In genomic region chr7:12479009-12479346, GRCm38 (mm10) we compare ENCODE assay signal across 8 mouse cellular contexts. TPM values are rescaled to one million over a fixed set of nuclear protein-coding genes. Genes with fewer than 3 reads are reported as not detected.
DNase-seq lines count a peak whose midpoint lies in the region; ATAC-seq and TF ChIP-seq lines count a peak whose summit lies in the region.

No protein-coding gene starts in this region.

- peak overlapping the region; percentile 91 for H3K4me3 ChIP-seq in heart, embryonic 15.5 days
- peak overlapping the region; percentile 97 for H3K4me3 ChIP-seq in G1E (ENCODE audit: low read depth, low read length)
- H3K4me3 ChIP-seq in hindbrain, embryonic 10.5 days: peak overlapping the region; percentile 95
- H3K4me3 ChIP-seq in midbrain, embryonic 11.5 days (ENCODE audit: low read depth, low read length): peak overlapping the region; percentile 93

- no peaks in the 10 kb centered on the region for H3K9me3 ChIP-seq in heart, embryonic 15.5 days (replicated peaks)
- H3K9me3 ChIP-seq in G1E (replicated peaks): no peaks in the 10 kb centered on the region
- peaks cover 46% of the 10 kb centered on the region for H3K9me3 ChIP-seq in hindbrain, embryonic 10.5 days
- peaks cover 13% of the 10 kb centered on the region for H3K9me3 ChIP-seq in midbrain, embryonic 11.5 days (ENCODE audit: control insufficient read depth, low read length)

- 2% methylated on average over 8 of the region's 8 CpGs for WGBS in heart, embryonic 15.5 days
- WGBS in hindbrain, embryonic 10.5 days: 2% methylated on average over 8 of the region's 8 CpGs
- WGBS in midbrain, embryonic 11.5 days: 3% methylated on average over 4 of the region's 8 CpGs

- H3K27ac ChIP-seq in heart, embryonic 15.5 days: peak overlapping the region; percentile 94; the same call in 1 of the 2 replicates
- H3K27ac ChIP-seq in hindbrain, embryonic 10.5 days: peak overlapping the region; percentile 98
- no peak overlapping the region for H3K27ac ChIP-seq in midbrain, embryonic 11.5 days (ENCODE audit: low read depth, low read length)

- H3K36me3 ChIP-seq in heart, embryonic 15.5 days: peaks cover 36% of the 10 kb centered on the region
- peaks cover 31% of the 10 kb centered on the region for H3K36me3 ChIP-seq in G1E (replicated peaks)
- peaks cover 44% of the 10 kb centered on the region for H3K36me3 ChIP-seq in hindbrain, embryonic 10.5 days
- peaks cover 34% of the 10 kb centered on the region for H3K36me3 ChIP-seq in midbrain, embryonic 11.5 days (ENCODE audit: control insufficient read depth, insufficient read depth, low read length)

- no peak for TF ChIP-seq CTCF in G1E (IDR thresholded peaks at IDR 0.05; ENCODE audit: low read depth, low read length)

- no peak for ATAC-seq in heart, embryonic 15.5 days (replicated peaks; ENCODE audit: insufficient number of reproducible peaks, insufficient read depth, low FRiP score, low read depth)
- ATAC-seq in G1E (ENCODE audit: extremely low read depth, insufficient number of reproducible peaks, low FRiP score, poor library complexity, severe bottlenecking): no peak
- peak; percentile 15 for ATAC-seq in midbrain, embryonic 11.5 days (ENCODE audit: low FRiP score)
- ATAC-seq in cerebellum, adult (ENCODE audit: insufficient number of reproducible peaks, low FRiP score, low TSS enrichment): no peak

- H3K4me2 ChIP-seq in heart, embryonic 15.5 days: peak overlapping the region; percentile 63
- peak overlapping the region; percentile 55 for H3K4me2 ChIP-seq in midbrain, embryonic 11.5 days

- no peaks in the 10 kb centered on the region for H3K27me3 ChIP-seq in heart, embryonic 15.5 days
- H3K27me3 ChIP-seq in G1E (ENCODE audit: insufficient read depth, low read length): no peaks in the 10 kb centered on the region
- H3K27me3 ChIP-seq in hindbrain, embryonic 10.5 days (ENCODE audit: insufficient read depth, poor library complexity, severe bottlenecking): no peaks in the 10 kb centered on the region
- no peaks in the 10 kb centered on the region for H3K27me3 ChIP-seq in midbrain, embryonic 11.5 days (ENCODE audit: control insufficient read depth, insufficient read depth, low read length)

- DNase-seq in heart, adult 9 months (ENCODE audit: low spot score in 2 of 2): no peak
- DNase-seq in G1E (ENCODE audit: low spot score): no peak
- no peak for DNase-seq in hindbrain, embryonic 10.5 days (ENCODE audit: low spot score)
- peak; percentile 90 for DNase-seq in midbrain, embryonic 11.5 days (ENCODE audit: low spot score, missing footprints)
- no peak for DNase-seq in frontal cortex, postnatal 25 days (ENCODE audit: low spot score in 2 of 2)
- DNase-seq in left cerebral cortex, postnatal 10 days (ENCODE audit: extremely low spot score in 1 of 2, low spot score in 2 of 2): no peak

- intact Hi-C loops in left cerebral cortex, postnatal 10 days (cut with DNase I): loop anchor here (5.0 kb wide), 1 partner anchor 62 kb away; no protein-coding TSS in a partner anchor

- peaks cover 6% of the 10 kb centered on the region; the same call in 1 of the 2 replicates for H3K4me1 ChIP-seq in heart, embryonic 15.5 days (replicated peaks)
- peaks cover 3% of the 10 kb centered on the region; the same call in 1 of the 2 replicates for H3K4me1 ChIP-seq in G1E (ENCODE audit: insufficient read depth, low read depth, low read length)
- no peaks in the 10 kb centered on the region for H3K4me1 ChIP-seq in hindbrain, embryonic 10.5 days (replicated peaks)
- no peaks in the 10 kb centered on the region for H3K4me1 ChIP-seq in midbrain, embryonic 11.5 days (ENCODE audit: control insufficient read depth, insufficient read depth, low read length)

- peak overlapping the region; percentile 94 for H3K9ac ChIP-seq in heart, embryonic 15.5 days
- H3K9ac ChIP-seq in midbrain, embryonic 11.5 days (ENCODE audit: low read length): peak overlapping the region; percentile 97

RNA-seq across cellular contexts. Expression of gene Zfp606, which starts 0.9 kb away (rescaled TPM):
- 13.6 and 14.2 TPM in 2 replicates for polyA plus RNA-seq in heart, embryonic 15.5 days (2015; fragmentation: Nextera tagmentation; extraction: Ambion mirVana)
- total RNA-seq in G1E (2014; fragmentation: Nextera tagmentation) (27.5 and 30.6 TPM in 2 replicates), G1E (2017) (14.6 and 17.4 TPM in 2 replicates)
- 2.3 and 2.9 TPM in 2 replicates for polyA plus RNA-seq in G1E (2012)
- 30.9 and 32.5 TPM in 2 replicates for polyA plus RNA-seq in hindbrain, embryonic 10.5 days (2016; fragmentation: Nextera tagmentation; extraction: Ambion mirVana)
- 51.1 and 63.8 TPM in 2 replicates for polyA plus RNA-seq in midbrain, embryonic 11.5 days (2014; fragmentation: Nextera tagmentation; extraction: Ambion mirVana)
- 10 to 100 TPM; 14.1 to 15.5 TPM for total RNA-seq in left cerebral cortex, postnatal 10 days (2021)

RNA-seq across cellular contexts. Expression of gene 2900092C05Rik, which starts 33.3 kb away (rescaled TPM):
- polyA plus RNA-seq in heart, embryonic 15.5 days (2015; fragmentation: Nextera tagmentation; extraction: Ambion mirVana): not detected in 2 replicates
- total RNA-seq in G1E (2014; fragmentation: Nextera tagmentation): not detected in 2 replicates
- total RNA-seq in G1E (2017): not detected in 2 replicates
- polyA plus RNA-seq in G1E (2012): not detected in 2 replicates
- polyA plus RNA-seq in hindbrain, embryonic 10.5 days (2016; fragmentation: Nextera tagmentation; extraction: Ambion mirVana): not detected in 2 replicates
- not detected in 2 replicates for polyA plus RNA-seq in midbrain, embryonic 11.5 days (2014; fragmentation: Nextera tagmentation; extraction: Ambion mirVana)
- not detected for total RNA-seq in left cerebral cortex, postnatal 10 days (2021)

RNA-seq across cellular contexts. Expression of gene Zfp551, which starts 56.4 kb away (rescaled TPM):
- polyA plus RNA-seq in heart, embryonic 15.5 days (2015; fragmentation: Nextera tagmentation; extraction: Ambion mirVana): 2.2 and 2.7 TPM in 2 replicates
- total RNA-seq in G1E (2014; fragmentation: Nextera tagmentation) (1.7 and 3.5 TPM in 2 replicates), G1E (2017) (3.2 and 3.8 TPM in 2 replicates)
- 0.07 and 0.13 TPM in 2 replicates for polyA plus RNA-seq in G1E (2012)
- 2.9 and 4.0 TPM in 2 replicates for polyA plus RNA-seq in hindbrain, embryonic 10.5 days (2016; fragmentation: Nextera tagmentation; extraction: Ambion mirVana)
- 3.9 and 4.2 TPM in 2 replicates for polyA plus RNA-seq in midbrain, embryonic 11.5 days (2014; fragmentation: Nextera tagmentation; extraction: Ambion mirVana)
- 1 to 10 TPM; 8.0 to 8.1 TPM for total RNA-seq in left cerebral cortex, postnatal 10 days (2021)
